In genomic region chr19:55332641-55333268, GRCm38 (mm10) we compare ENCODE assay signal across 7 mouse cellular contexts. TPM values are rescaled to one million over a fixed set of nuclear protein-coding genes. Genes with fewer than 3 reads are reported as not detected.
A peak's percentile ranks its signal among the peaks of the same experiment; 100 is the strongest.
DNase-seq lines count a peak whose midpoint lies in the region; ATAC-seq lines count a peak whose summit lies in the region.

No protein-coding gene starts in this region.

- peak; percentile 53 for DNase-seq in T-cell, adult 2 months (ENCODE audit: low spot score)
- DNase-seq in cerebellum, postnatal 25 days = peak; percentile 72 to 74
- DNase-seq in frontal cortex, postnatal 36 days (ENCODE audit: low spot score in 2 of 2) = peak; percentile 64 to 86
- DNase-seq in left cerebral cortex, adult 11 months (ENCODE audit: low spot score) = peak; percentile 71
- DNase-seq in lung, postnatal 25 days (ENCODE audit: low spot score) = peak; percentile 78
- peak; percentile 57 for DNase-seq in retina, postnatal 7 days (ENCODE audit: low read depth, low spot score)

- WGBS in hindbrain, embryonic 16.5 days = 93% methylated on average over 8 of the region's 8 CpGs

- H3K27me3 ChIP-seq in hindbrain, embryonic 16.5 days (replicated peaks; ENCODE audit: control insufficient read depth, insufficient read depth, low read length) = no peaks in the 10 kb centered on the region

- peaks cover 7% of the 10 kb centered on the region for H3K36me3 ChIP-seq in hindbrain, embryonic 16.5 days (ENCODE audit: control insufficient read depth, insufficient read depth, low read length)

- H3K4me3 ChIP-seq in hindbrain, embryonic 16.5 days (ENCODE audit: low read length) = no peak overlapping the region

- no peaks in the 10 kb centered on the region for H3K9me3 ChIP-seq in hindbrain, embryonic 16.5 days (ENCODE audit: control insufficient read depth, low read length)

- H3K9ac ChIP-seq in hindbrain, embryonic 16.5 days (ENCODE audit: low read depth, low read length) = no peak overlapping the region

- ATAC-seq in hindbrain, embryonic 16.5 days = peak; percentile 90

- no peak overlapping the region for H3K4me2 ChIP-seq in hindbrain, embryonic 16.5 days (ENCODE audit: low read length)

- no peaks in the 10 kb centered on the region for H3K4me1 ChIP-seq in hindbrain, embryonic 16.5 days (ENCODE audit: control insufficient read depth, insufficient read depth, low read depth, low read length)

- H3K27ac ChIP-seq in hindbrain, embryonic 16.5 days (ENCODE audit: low read depth, low read length) = no peak overlapping the region

RNA-seq across cellular contexts. Expression of gene Vti1a, which starts 16.7 kb away (rescaled TPM):
- polyA plus RNA-seq in hindbrain, embryonic 16.5 days (2015; fragmentation: Nextera tagmentation; extraction: Ambion mirVana) = 36.7 and 37.1 TPM in 2 replicates

RNA-seq across cellular contexts. Expression of gene Zdhhc6, which starts 16.9 kb away (rescaled TPM):
- polyA plus RNA-seq in hindbrain, embryonic 16.5 days (2015; fragmentation: Nextera tagmentation; extraction: Ambion mirVana) = 65.8 and 71.4 TPM in 2 replicates
